Mouse (Mus musculus): ENCODE results near the gene Mindy1.
A peak's percentile ranks its signal among the peaks of the same experiment; 100 is the strongest.

Mindy1 gene

GRCm38 (mm10) chr3:95267855-95268254, 13.3 kb upstream of the Mindy1 start:
- DNase-seq (ENCODE audit: low spot score), result no peak

- DNase-seq (ENCODE audit: low spot score), result no peak
Observed at GRCm38 (mm10) chr3:95269789-95270188, 11.4 kb upstream of the Mindy1 start.

- DNase-seq (ENCODE audit: low spot score), result no peak
Observed at GRCm38 (mm10) chr3:95270766-95271364, 10.3 kb upstream of the Mindy1 start.

GRCm38 (mm10) chr3:95273471-95273870, 7.7 kb upstream of the Mindy1 start:
- no peak for DNase-seq (ENCODE audit: low spot score)

GRCm38 (mm10) chr3:95274453-95274852, 6.7 kb upstream of the Mindy1 start:
- no peak for DNase-seq (ENCODE audit: low spot score)

GRCm38 (mm10) chr3:95275161-95275560, 6.0 kb upstream of the Mindy1 start:
- DNase-seq (ENCODE audit: low spot score), result no peak

GRCm38 (mm10) chr3:95276428-95276934, 4.7 kb upstream of the Mindy1 start:
- no peak for DNase-seq (ENCODE audit: low spot score)

GRCm38 (mm10) chr3:95277149-95277551, 4.0 kb upstream of the Mindy1 start:
- DNase-seq (ENCODE audit: low spot score), result no peak

- DNase-seq (ENCODE audit: low spot score), result peak; percentile 45
Observed at GRCm38 (mm10) chr3:95280747-95281146, 398 bp upstream of the Mindy1 start.

GRCm38 (mm10) chr3:95282381-95282864, 1.3 kb downstream of the Mindy1 start:
- peak; percentile 50 for DNase-seq (ENCODE audit: low spot score)

- peak; percentile 84 for DNase-seq (ENCODE audit: low spot score)
Observed at GRCm38 (mm10) chr3:95282865-95283588, 1.9 kb downstream of the Mindy1 start.

GRCm38 (mm10) chr3:95283589-95283941, 2.4 kb downstream of the Mindy1 start:
- DNase-seq (ENCODE audit: low spot score), result no peak

GRCm38 (mm10) chr3:95284062-95284461, 2.9 kb downstream of the Mindy1 start:
- no peak for DNase-seq (ENCODE audit: low spot score)

- no peak for DNase-seq (ENCODE audit: low spot score)
Observed at GRCm38 (mm10) chr3:95284501-95285281, 3.5 kb downstream of the Mindy1 start.

GRCm38 (mm10) chr3:95285390-95285789, 4.2 kb downstream of the Mindy1 start:
- DNase-seq (ENCODE audit: low spot score), result no peak

- no peak for DNase-seq (ENCODE audit: low spot score)
Observed at GRCm38 (mm10) chr3:95286011-95286410, 4.9 kb downstream of the Mindy1 start.

- DNase-seq (ENCODE audit: low spot score), result no peak
Observed at GRCm38 (mm10) chr3:95286510-95286909, 5.4 kb downstream of the Mindy1 start.

GRCm38 (mm10) chr3:95287541-95287940, 6.4 kb downstream of the Mindy1 start:
- DNase-seq (ENCODE audit: low spot score), result no peak

GRCm38 (mm10) chr3:95289419-95289818, 8.3 kb downstream of the Mindy1 start:
- DNase-seq (ENCODE audit: low spot score), result no peak

GRCm38 (mm10) chr3:95290156-95290555, 9.0 kb downstream of the Mindy1 start:
- DNase-seq (ENCODE audit: low spot score), result no peak

- no peak for DNase-seq (ENCODE audit: low spot score)
Observed at GRCm38 (mm10) chr3:95291041-95291440, 9.9 kb downstream of the Mindy1 start.

- DNase-seq (ENCODE audit: low spot score), result no peak
Observed at GRCm38 (mm10) chr3:95292899-95293298, 11.8 kb downstream of the Mindy1 start.

- DNase-seq (ENCODE audit: low spot score), result no peak
Observed at GRCm38 (mm10) chr3:95293537-95293936, 12.4 kb downstream of the Mindy1 start.

Measured in embryo, embryonic 10.5 days (tissue).